Mouse (Mus musculus): ENCODE results near the gene Snx30. TPM values are rescaled to one million over a fixed set of nuclear protein-coding genes. Genes with fewer than 3 reads are reported as not detected.
A peak's percentile ranks its signal among the peaks of the same experiment; 100 is the strongest.

The Snx30 gene
- polyA plus RNA-seq, 1 experiment from 2014 or later: 3.5 TPM

DNA sequence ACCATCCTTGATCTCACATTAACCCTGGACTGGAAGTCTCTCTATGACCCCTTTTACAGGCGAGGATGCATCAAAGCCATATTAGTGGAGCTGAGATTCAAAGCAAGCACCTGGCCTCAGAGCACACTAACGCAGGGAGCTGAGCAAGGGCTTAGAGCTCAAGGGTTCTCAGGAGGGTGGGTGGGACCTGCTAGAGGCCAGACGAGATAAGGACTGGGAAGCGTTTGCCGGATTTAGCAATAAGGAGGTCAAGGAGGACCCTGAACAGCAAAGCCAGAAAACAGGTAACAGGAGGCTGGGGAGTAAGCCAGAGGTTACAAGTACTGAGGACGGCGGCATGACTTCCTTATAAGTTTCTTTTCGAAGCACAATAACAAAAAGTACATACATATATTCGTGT, 10.8 kb downstream of the Snx30 start:
- Histone ChIP-seq H3K36me3 (ENCODE audit: control insufficient read depth, insufficient read depth, low read length) (no peaks in the 10 kb centered on the region), H3K4me2 (replicated peaks; ENCODE audit: low read depth) (no peak overlapping the region), H3K9me3 (ENCODE audit: control insufficient read depth, low read length) (no peaks in the 10 kb centered on the region), H3K4me3 (ENCODE audit: low read depth, low read length) (no peak overlapping the region), H3K9ac (ENCODE audit: low read length) (no peak overlapping the region), H3K4me1 (replicated peaks; ENCODE audit: control insufficient read depth, insufficient read depth) (no peaks in the 10 kb centered on the region), H3K27ac (replicated peaks) (no peak overlapping the region), H3K27me3 (ENCODE audit: control insufficient read depth, insufficient read depth, low read length) (no peaks in the 10 kb centered on the region)
- TF ChIP-seq CTCF (IDR thresholded peaks at IDR 0.05; ENCODE audit: low read depth): no peak
- TF ChIP-seq EP300 (optimal IDR thresholded peaks at IDR 0.05): no peak
- 69% methylated on average over 9 of the region's 9 CpGs for WGBS
- ATAC-seq (ENCODE audit: low FRiP score, low TSS enrichment) (peak; percentile 43; the same call in 1 of the 2 replicates), DNase-seq (ENCODE audit: low spot score) (no peak)

DNA sequence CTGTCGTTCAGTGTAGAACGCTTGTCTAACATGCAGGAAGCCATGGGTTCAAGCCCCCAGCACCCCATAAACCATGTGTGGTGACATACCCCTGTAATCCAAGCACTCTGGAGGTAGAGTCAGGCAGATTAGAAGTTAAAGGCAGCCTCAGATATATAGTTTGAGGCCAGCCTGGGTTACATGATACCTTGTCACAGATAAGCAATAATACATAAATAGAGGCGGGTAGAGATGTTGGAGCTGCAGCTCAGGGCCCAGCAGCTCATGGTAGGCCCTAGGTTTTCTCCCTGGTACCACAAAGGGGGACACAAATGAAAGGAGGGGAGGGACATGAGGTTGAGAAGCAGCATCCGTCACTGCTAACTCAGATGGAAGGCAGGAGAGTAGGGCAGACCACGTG, 12.2 kb downstream of the Snx30 start:
- no peak for ATAC-seq (ENCODE audit: low FRiP score, low TSS enrichment)
- no peak overlapping the region for H3K4me2 ChIP-seq (replicated peaks; ENCODE audit: low read depth)
- 69% methylated on average over 5 of the region's 5 CpGs for WGBS

DNA sequence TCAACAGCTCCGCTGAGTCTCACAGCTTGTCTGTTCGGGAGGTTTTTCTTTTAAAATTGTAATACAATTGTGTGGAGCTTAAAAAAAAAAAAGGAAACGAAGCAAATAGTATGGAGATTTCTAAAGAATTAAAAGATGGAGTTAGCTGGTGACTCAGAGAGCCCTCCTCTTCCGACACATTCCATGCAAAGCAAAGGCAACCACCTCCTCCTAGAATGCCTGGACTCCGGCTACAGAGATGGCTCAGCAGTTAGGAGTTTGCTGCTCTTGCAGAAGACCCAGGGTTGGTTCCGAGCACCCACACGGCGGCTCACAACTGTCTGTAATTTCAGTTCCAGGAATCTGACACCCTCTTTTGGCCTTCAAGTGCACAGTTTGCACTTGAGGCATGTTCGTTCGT, 12.9 kb downstream of the Snx30 start:
- DNase-seq (ENCODE audit: low spot score): no peak
- Histone ChIP-seq H3K9ac (ENCODE audit: low read length) (no peak overlapping the region), H3K4me2 (replicated peaks; ENCODE audit: low read depth) (no peak overlapping the region), H3K9me3 (ENCODE audit: control insufficient read depth, low read length) (no peaks in the 10 kb centered on the region), H3K27me3 (ENCODE audit: control insufficient read depth, insufficient read depth, low read length) (no peaks in the 10 kb centered on the region), H3K36me3 (ENCODE audit: control insufficient read depth, insufficient read depth, low read length) (no peaks in the 10 kb centered on the region), H3K4me1 (replicated peaks; ENCODE audit: control insufficient read depth, insufficient read depth) (no peaks in the 10 kb centered on the region), H3K27ac (replicated peaks) (no peak overlapping the region), H3K4me3 (ENCODE audit: low read depth, low read length) (no peak overlapping the region)
- WGBS: 77% methylated on average over 10 of the region's 10 CpGs
- TF ChIP-seq CTCF (IDR thresholded peaks at IDR 0.05; ENCODE audit: low read depth): no peak
- ATAC-seq (ENCODE audit: low FRiP score, low TSS enrichment): no peak

More for the DNA sequence above, 12.2 kb downstream of the Snx30 start:
- Histone ChIP-seq H3K27me3 (ENCODE audit: control insufficient read depth, insufficient read depth, low read length) (no peaks in the 10 kb centered on the region), H3K4me1 (replicated peaks; ENCODE audit: control insufficient read depth, insufficient read depth) (no peaks in the 10 kb centered on the region), H3K9ac (ENCODE audit: low read length) (no peak overlapping the region), H3K27ac (replicated peaks) (no peak overlapping the region), H3K4me3 (ENCODE audit: low read depth, low read length) (no peak overlapping the region), H3K9me3 (ENCODE audit: control insufficient read depth, low read length) (no peaks in the 10 kb centered on the region), H3K36me3 (ENCODE audit: control insufficient read depth, insufficient read depth, low read length) (no peaks in the 10 kb centered on the region)
- no peak for DNase-seq (ENCODE audit: low spot score)
- TF ChIP-seq EP300 (optimal IDR thresholded peaks at IDR 0.05): no peak
- TF ChIP-seq CTCF (IDR thresholded peaks at IDR 0.05; ENCODE audit: low read depth): no peak

DNA sequence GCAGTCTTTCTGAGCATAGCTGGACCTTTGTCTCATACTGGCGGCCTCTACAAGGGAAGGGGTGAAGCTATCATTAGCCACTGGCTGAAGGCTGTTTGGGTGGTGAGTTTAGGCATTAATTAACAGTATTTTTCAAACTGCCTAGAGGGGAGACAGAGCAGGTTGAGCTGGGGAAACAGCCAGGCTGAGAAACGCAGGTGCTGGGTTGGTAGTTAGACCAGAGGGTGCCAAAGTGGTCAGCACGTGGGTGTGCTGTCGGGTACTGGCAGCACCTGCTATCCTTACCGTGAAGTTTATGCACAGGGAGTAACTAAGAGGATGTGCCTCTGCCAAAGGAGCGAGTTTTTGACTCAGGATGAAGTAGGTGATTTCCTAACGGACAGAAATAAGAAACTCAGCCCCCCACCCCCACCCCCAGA, 13.4 kb downstream of the Snx30 start:
- H3K4me2 ChIP-seq (replicated peaks; ENCODE audit: low read depth): no peak overlapping the region
- TF ChIP-seq EP300 (optimal IDR thresholded peaks at IDR 0.05): no peak
- no peak for TF ChIP-seq CTCF (IDR thresholded peaks at IDR 0.05; ENCODE audit: low read depth)

DNA sequence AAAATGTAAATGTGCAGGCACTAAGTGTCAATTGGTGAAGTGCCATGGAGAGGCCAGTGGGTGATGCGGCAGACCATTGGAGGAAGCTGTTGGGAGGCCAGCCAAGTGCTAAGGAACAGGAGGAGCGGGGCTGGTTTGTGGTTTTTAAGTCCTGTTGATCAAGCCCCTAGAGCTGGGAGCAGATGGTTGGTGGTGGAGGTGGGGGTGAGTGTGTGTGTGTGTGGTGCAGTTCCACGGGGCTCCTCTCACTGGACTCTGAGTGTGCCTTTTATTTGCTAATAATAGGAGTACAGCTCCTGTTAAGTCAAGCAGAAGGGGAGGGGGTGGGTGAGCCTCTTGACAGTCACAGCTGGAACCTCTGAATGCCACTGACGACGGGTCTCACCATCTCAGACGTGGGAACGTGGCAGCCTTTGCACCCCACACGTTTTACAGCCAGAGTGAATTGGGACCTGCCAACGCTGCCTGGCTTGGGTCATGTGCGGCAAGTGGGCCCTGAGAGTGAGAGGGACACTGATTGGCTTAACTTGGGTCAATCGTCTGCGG, 13.9 kb downstream of the Snx30 start:
- Histone ChIP-seq H3K4me2 (replicated peaks; ENCODE audit: low read depth) (no peak overlapping the region), H3K4me3 (ENCODE audit: low read depth, low read length) (no peak overlapping the region), H3K36me3 (ENCODE audit: control insufficient read depth, insufficient read depth, low read length) (no peaks in the 10 kb centered on the region), H3K27ac (replicated peaks) (no peak overlapping the region), H3K4me1 (replicated peaks; ENCODE audit: control insufficient read depth, insufficient read depth) (no peaks in the 10 kb centered on the region), H3K9me3 (ENCODE audit: control insufficient read depth, low read length) (no peaks in the 10 kb centered on the region), H3K27me3 (ENCODE audit: control insufficient read depth, insufficient read depth, low read length) (no peaks in the 10 kb centered on the region), H3K9ac (ENCODE audit: low read length) (no peak overlapping the region)
- ATAC-seq (ENCODE audit: low FRiP score, low TSS enrichment) (no peak), DNase-seq (ENCODE audit: low spot score) (no peak)
- 64% methylated on average over 12 of the region's 12 CpGs for WGBS
- TF ChIP-seq EP300 (optimal IDR thresholded peaks at IDR 0.05) (no peak), CTCF (IDR thresholded peaks at IDR 0.05; ENCODE audit: low read depth) (no peak)

More for the DNA sequence above, 13.4 kb downstream of the Snx30 start:
- no peaks in the 10 kb centered on the region for H3K27me3 ChIP-seq (ENCODE audit: control insufficient read depth, insufficient read depth, low read length)
- H3K9ac ChIP-seq (ENCODE audit: low read length): no peak overlapping the region
- no peak overlapping the region for H3K4me3 ChIP-seq (ENCODE audit: low read depth, low read length)
- no peaks in the 10 kb centered on the region for H3K9me3 ChIP-seq (ENCODE audit: control insufficient read depth, low read length)
- WGBS: 64% methylated on average over 7 of the region's 7 CpGs
- no peaks in the 10 kb centered on the region for H3K4me1 ChIP-seq (replicated peaks; ENCODE audit: control insufficient read depth, insufficient read depth)
- no peak for ATAC-seq (ENCODE audit: low FRiP score, low TSS enrichment)
- no peak for DNase-seq (ENCODE audit: low spot score)
- no peaks in the 10 kb centered on the region for H3K36me3 ChIP-seq (ENCODE audit: control insufficient read depth, insufficient read depth, low read length)
- H3K27ac ChIP-seq (replicated peaks): no peak overlapping the region

DNA sequence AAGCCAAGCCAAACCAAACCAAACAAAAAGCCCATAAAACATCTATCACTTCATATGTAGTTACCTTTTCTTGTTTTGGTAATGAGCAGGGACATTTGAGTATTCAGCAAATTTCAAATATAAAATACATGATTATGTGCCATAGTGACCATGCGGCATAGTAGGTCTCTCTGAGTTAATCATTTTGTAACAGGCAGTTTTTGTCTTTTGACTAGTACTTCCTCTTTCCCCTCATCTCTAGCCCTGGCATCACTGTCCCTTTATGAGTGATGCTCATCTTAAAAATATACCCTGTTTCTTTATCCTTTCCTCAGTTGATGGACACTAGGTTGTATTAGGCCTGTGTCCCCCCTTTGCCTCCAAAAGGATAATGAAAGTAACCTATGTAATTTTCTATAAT, 15.9 kb downstream of the Snx30 start:
- H3K4me1 ChIP-seq (replicated peaks; ENCODE audit: control insufficient read depth, insufficient read depth): no peaks in the 10 kb centered on the region
- no peak overlapping the region for H3K4me2 ChIP-seq (replicated peaks; ENCODE audit: low read depth)
- no peak overlapping the region for H3K4me3 ChIP-seq (ENCODE audit: low read depth, low read length)
- TF ChIP-seq CTCF (IDR thresholded peaks at IDR 0.05; ENCODE audit: low read depth): no peak
- TF ChIP-seq EP300 (optimal IDR thresholded peaks at IDR 0.05): no peak
- H3K9ac ChIP-seq (ENCODE audit: low read length): no peak overlapping the region
- H3K27ac ChIP-seq (replicated peaks): no peak overlapping the region
- ATAC-seq (ENCODE audit: low FRiP score, low TSS enrichment) (no peak), DNase-seq (ENCODE audit: low spot score) (no peak)
- H3K36me3 ChIP-seq (ENCODE audit: control insufficient read depth, insufficient read depth, low read length): no peaks in the 10 kb centered on the region
- WGBS: 100% methylated on average over 1 of the region's 1 CpGs
- no peaks in the 10 kb centered on the region for H3K27me3 ChIP-seq (ENCODE audit: control insufficient read depth, insufficient read depth, low read length)
- no peaks in the 10 kb centered on the region for H3K9me3 ChIP-seq (ENCODE audit: control insufficient read depth, low read length)
